9 mouse cellular contexts compared by ENCODE assay signal in genomic region chr1:42684783-42685182, GRCm38 (mm10). TPM values are rescaled to one million over a fixed set of nuclear protein-coding genes. Genes with fewer than 3 reads are reported as not detected.
DNase-seq lines count a peak whose midpoint lies in the region; ATAC-seq and TF ChIP-seq lines count a peak whose summit lies in the region.
"Had no signal": no experiment of that assay in that cellular context is flagged by ENCODE, and none has a peak within 500 bp of the region (broad histone marks: within the 10 kb centered on the region; RNA-seq: fewer than 3 reads in every experiment).

No protein-coding gene starts in this region.

- ATAC-seq in lung, embryonic 14.5 days (ENCODE audit: insufficient read depth) = peak; percentile 29; the same call in 1 of the 2 replicates
- peak; percentile 49; the same call in 1 of the 2 replicates for ATAC-seq in embryonic facial prominence, embryonic 11.5 days (replicated peaks; ENCODE audit: insufficient number of reproducible peaks, low FRiP score, low TSS enrichment, low read depth)
- peak; percentile 83 for ATAC-seq in hindbrain, postnatal 0 days
- 0 out of 2 replicates have a peak, but pooled peaks have one; percentile 18 for ATAC-seq in limb, embryonic 14.5 days (ENCODE audit: low FRiP score, low read depth)
- no peak for ATAC-seq in erythroblast, adult 5-6 weeks (replicated peaks; ENCODE audit: low FRiP score, poor library complexity, severe bottlenecking)

- H3K4me3 ChIP-seq in lung, embryonic 14.5 days (ENCODE audit: low read depth, low read length) = peak overlapping the region; percentile 29
- H3K4me3 ChIP-seq in embryonic facial prominence, embryonic 11.5 days (ENCODE audit: low read depth, low read length) = peak overlapping the region; percentile 35
- peak overlapping the region; percentile 62 for H3K4me3 ChIP-seq in hindbrain, postnatal 0 days (ENCODE audit: low read length)
- H3K4me3 ChIP-seq in limb, embryonic 14.5 days (replicated peaks; ENCODE audit: low read length) = peak overlapping the region; percentile 37
- H3K4me3 ChIP-seq: liver, embryonic 13.5 days had no signal

- no peak overlapping the region for H3K27ac ChIP-seq in lung, embryonic 14.5 days (ENCODE audit: low read depth)
- H3K27ac ChIP-seq in embryonic facial prominence, embryonic 11.5 days (replicated peaks; ENCODE audit: low read depth, low read length) = no peak overlapping the region
- peak overlapping the region; percentile 92 for H3K27ac ChIP-seq in hindbrain, postnatal 0 days
- H3K27ac ChIP-seq in limb, embryonic 14.5 days (replicated peaks; ENCODE audit: low read depth, low read length) = no peak overlapping the region
- H3K27ac ChIP-seq: liver, embryonic 13.5 days had no signal

- 1% methylated on average over 19 of the region's 21 CpGs for WGBS in lung, embryonic 14.5 days
- WGBS in embryonic facial prominence, embryonic 11.5 days = under 1% methylated on average over 18 of the region's 21 CpGs
- 1% methylated on average over 21 of the region's 21 CpGs for WGBS in hindbrain, postnatal 0 days
- 3% methylated on average over 17 of the region's 21 CpGs for WGBS in limb, embryonic 14.5 days

- H3K4me2 ChIP-seq in lung, embryonic 14.5 days = peak overlapping the region; percentile 59
- H3K4me2 ChIP-seq in embryonic facial prominence, embryonic 11.5 days (ENCODE audit: low read depth, low read length) = peak overlapping the region; percentile 82
- peak overlapping the region; percentile 94 for H3K4me2 ChIP-seq in hindbrain, postnatal 0 days (ENCODE audit: low read depth, low read length)
- H3K4me2 ChIP-seq in limb, embryonic 14.5 days (replicated peaks; ENCODE audit: low read depth, low read length, severe bottlenecking) = peak overlapping the region; percentile 80

- no peaks in the 10 kb centered on the region for H3K36me3 ChIP-seq in lung, embryonic 14.5 days (ENCODE audit: insufficient read depth)
- H3K36me3 ChIP-seq in embryonic facial prominence, embryonic 11.5 days (replicated peaks; ENCODE audit: control insufficient read depth, insufficient read depth, low read depth, low read length) = no peaks in the 10 kb centered on the region
- no peaks in the 10 kb centered on the region for H3K36me3 ChIP-seq in hindbrain, postnatal 0 days (ENCODE audit: insufficient read depth, low read length)
- H3K36me3 ChIP-seq in limb, embryonic 14.5 days (ENCODE audit: control insufficient read depth, insufficient read depth, low read length) = no peaks in the 10 kb centered on the region
- H3K36me3 ChIP-seq: liver, embryonic 13.5 days had no signal

- no peaks in the 10 kb centered on the region for H3K9me3 ChIP-seq in lung, embryonic 14.5 days (ENCODE audit: low read depth, low read length)
- no peaks in the 10 kb centered on the region for H3K9me3 ChIP-seq in embryonic facial prominence, embryonic 11.5 days (replicated peaks; ENCODE audit: control insufficient read depth, low read length)
- H3K9me3 ChIP-seq in hindbrain, postnatal 0 days (ENCODE audit: low read length) = no peaks in the 10 kb centered on the region
- H3K9me3 ChIP-seq in limb, embryonic 14.5 days (ENCODE audit: control insufficient read depth, low read length) = no peaks in the 10 kb centered on the region
- H3K9me3 ChIP-seq: liver, embryonic 13.5 days had no signal

- 0 out of 2 replicates have a peak overlapping the region, but pooled peaks have one; percentile 2 for H3K9ac ChIP-seq in lung, embryonic 14.5 days
- H3K9ac ChIP-seq in embryonic facial prominence, embryonic 11.5 days (replicated peaks; ENCODE audit: low read length) = peak overlapping the region; percentile 57
- peak overlapping the region; percentile 67 for H3K9ac ChIP-seq in hindbrain, postnatal 0 days (replicated peaks; ENCODE audit: low read length)
- peak overlapping the region; percentile 43; the same call in 1 of the 2 replicates for H3K9ac ChIP-seq in limb, embryonic 14.5 days (ENCODE audit: low read depth, low read length, severe bottlenecking)
- H3K9ac ChIP-seq: liver, embryonic 13.5 days had no signal

- H3K27me3 ChIP-seq in lung, embryonic 14.5 days (ENCODE audit: insufficient read depth, low read length) = peaks cover 85% of the 10 kb centered on the region
- H3K27me3 ChIP-seq in embryonic facial prominence, embryonic 11.5 days (ENCODE audit: control insufficient read depth, insufficient read depth, low read length) = peaks cover 21% of the 10 kb centered on the region
- H3K27me3 ChIP-seq in hindbrain, postnatal 0 days (ENCODE audit: insufficient read depth, low read length) = no peaks in the 10 kb centered on the region
- peaks cover 69% of the 10 kb centered on the region for H3K27me3 ChIP-seq in limb, embryonic 14.5 days (ENCODE audit: control insufficient read depth, insufficient read depth, low read length)

- no peak for DNase-seq in lung, embryonic 14.5 days
- no peak for DNase-seq in lung, postnatal 25 days (ENCODE audit: low spot score)
- peak; percentile 67 for DNase-seq in embryonic facial prominence, embryonic 11.5 days (ENCODE audit: low spot score)
- DNase-seq in hindbrain, postnatal 0 days (ENCODE audit: low spot score) = peak; percentile 87
- DNase-seq in limb, embryonic 14.5 days (ENCODE audit: low spot score) = no peak
- no peak for DNase-seq in spleen, adult 18-20 months
- no peak for DNase-seq in gastrocnemius, postnatal 4 days (ENCODE audit: low spot score in 2 of 2)
- DNase-seq: liver, embryonic 13.5 days had no signal

- TF ChIP-seq POLR2A in limb, embryonic 14.5 days (IDR thresholded peaks at IDR 0.05; ENCODE audit: borderline replicate concordance, extremely low read depth, insufficient read depth, insufficient read length) = no peak

- TF ChIP-seq CTCF in lung, embryonic 14.5 days (IDR thresholded peaks at IDR 0.05; ENCODE audit: low read depth) = peak; percentile 39; the same call in 1 of the 2 replicates
- peak; percentile 78 for TF ChIP-seq CTCF in hindbrain, postnatal 0 days (IDR thresholded peaks at IDR 0.05; ENCODE audit: low read depth)

- H3K4me1 ChIP-seq in lung, embryonic 14.5 days (ENCODE audit: insufficient read depth) = no peaks in the 10 kb centered on the region; the same call in 1 of the 2 replicates
- H3K4me1 ChIP-seq in embryonic facial prominence, embryonic 11.5 days (ENCODE audit: control insufficient read depth, insufficient read depth, low read length) = no peaks in the 10 kb centered on the region; the same call in 1 of the 2 replicates
- H3K4me1 ChIP-seq in hindbrain, postnatal 0 days (ENCODE audit: insufficient read depth, low read length) = peaks cover 13% of the 10 kb centered on the region
- H3K4me1 ChIP-seq in limb, embryonic 14.5 days (ENCODE audit: control insufficient read depth, insufficient read depth, low read length) = peaks cover 11% of the 10 kb centered on the region
- H3K4me1 ChIP-seq: liver, embryonic 13.5 days had no signal

RNA-seq across cellular contexts. Expression of gene Pou3f3, which starts 10.8 kb away (rescaled TPM):
- polyA plus RNA-seq in lung, embryonic 14.5 days (2014; fragmentation: Nextera tagmentation; extraction: Ambion mirVana) = 0.34 and 0.49 TPM in 2 replicates
- polyA plus RNA-seq in embryonic facial prominence, embryonic 11.5 days (2014; fragmentation: Nextera tagmentation; extraction: Ambion mirVana) = 7.2 and 9.9 TPM in 2 replicates
- total RNA-seq in hindbrain, postnatal 0 days (2014; rRNA removed) = 30.7 and 37.3 TPM in 2 replicates
- polyA plus RNA-seq in hindbrain, postnatal 0 days (2015; fragmentation: Nextera tagmentation; extraction: Ambion mirVana) = 10.3 and 10.6 TPM in 2 replicates
- polyA plus RNA-seq in limb, embryonic 14.5 days (2012; rRNA removed) = 3.2 and 4.0 TPM in 2 replicates
- 0.77 and 0.90 TPM in 2 replicates for polyA plus RNA-seq in limb, embryonic 14.5 days (2014; fragmentation: Nextera tagmentation; extraction: Ambion mirVana)
- not detected in 2 replicates for total RNA-seq in erythroblast, adult 5-6 weeks (2015; ENCODE audit: low replicate concordance)
- total RNA-seq in erythroblast, adult 5-6 weeks (2017; ENCODE audit: low replicate concordance) = 0.14 TPM in 1 of 2 replicates, not detected in the other
- total RNA-seq in gastrocnemius, postnatal 4 days (2021) = under 1 TPM in 1 of 2 experiments, not detected in 1; 0.05 TPM

Comparison
In these comparisons a context has a peak if more than half of its experiments do, and no peak if none do; other contexts are left out.
1. DNase-seq: peak in embryonic facial prominence, embryonic 11.5 days (single experiment) and hindbrain, postnatal 0 days (single experiment); none in lung, embryonic 14.5 days (single experiment), lung, postnatal 25 days (single experiment), limb, embryonic 14.5 days (single experiment), spleen, adult 18-20 months (0 of 2) and gastrocnemius, postnatal 4 days (0 of 2).
2. H3K9ac ChIP-seq: peak in every context shown above with its lines; median percentile 67 in hindbrain, postnatal 0 days; 57 in embryonic facial prominence, embryonic 11.5 days; 43 in limb, embryonic 14.5 days; 2 in lung, embryonic 14.5 days.
3. Peak in every context shown above with its lines, with median percentiles within 50 percentile points of each other: H3K4me2 ChIP-seq and H3K4me3 ChIP-seq.